Mouse (Mus musculus): ENCODE data around the gene Fam181a. TPM values are rescaled to one million over a fixed set of nuclear protein-coding genes. Genes with fewer than 3 reads are reported as not detected.
A peak's percentile ranks its signal among the peaks of the same experiment; 100 is the strongest.

The Fam181a gene
- total RNA-seq, 2 experiments from 2014 or later, result not detected

- intact Hi-C loops (cut with DNase I), result no loop called here
- DNase-seq, result peak in 1 of 2 experiments; percentile 52
Measured at GRCm38 (mm10) chr12:103313871-103314639, 3.3 kb downstream of the Fam181a start.

DNA sequence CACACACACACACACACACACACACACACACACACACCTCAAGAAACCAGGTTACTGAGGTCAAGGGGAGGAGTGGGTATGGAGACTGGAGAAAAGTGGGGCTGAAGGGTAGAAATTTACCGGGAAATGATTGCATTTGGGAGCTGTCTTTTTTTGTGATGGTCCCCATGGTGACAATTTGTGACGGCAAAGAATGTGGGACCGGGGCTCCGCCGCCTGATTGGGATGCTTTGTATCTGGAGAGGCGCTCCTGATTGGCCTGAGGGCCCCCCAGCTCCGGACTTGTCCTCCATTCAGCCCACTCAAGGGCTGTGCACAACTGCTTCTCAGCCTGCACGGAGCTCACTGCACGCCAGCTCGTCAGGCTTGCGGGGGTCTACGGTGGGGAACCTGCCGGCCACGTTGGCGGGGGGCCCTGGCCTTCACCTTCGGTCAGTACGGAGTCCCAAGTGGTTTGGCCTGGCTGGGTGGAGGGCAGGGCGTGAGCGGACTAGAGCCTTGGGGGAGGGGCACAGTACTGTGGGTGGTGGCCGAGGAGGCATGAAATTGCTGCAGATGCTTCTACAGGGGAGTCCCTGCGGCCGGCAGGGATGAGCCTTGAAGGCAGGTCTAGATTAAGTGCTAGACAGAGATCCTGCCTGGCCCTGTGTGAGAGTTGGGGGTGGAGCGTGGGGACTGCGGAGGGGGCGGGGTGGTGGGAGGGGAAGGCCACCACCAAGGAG lies 4.0 kb downstream of the Fam181a start:
- intact Hi-C loops (cut with DNase I), result no loop called here
- DNase-seq, result no peak

DNA sequence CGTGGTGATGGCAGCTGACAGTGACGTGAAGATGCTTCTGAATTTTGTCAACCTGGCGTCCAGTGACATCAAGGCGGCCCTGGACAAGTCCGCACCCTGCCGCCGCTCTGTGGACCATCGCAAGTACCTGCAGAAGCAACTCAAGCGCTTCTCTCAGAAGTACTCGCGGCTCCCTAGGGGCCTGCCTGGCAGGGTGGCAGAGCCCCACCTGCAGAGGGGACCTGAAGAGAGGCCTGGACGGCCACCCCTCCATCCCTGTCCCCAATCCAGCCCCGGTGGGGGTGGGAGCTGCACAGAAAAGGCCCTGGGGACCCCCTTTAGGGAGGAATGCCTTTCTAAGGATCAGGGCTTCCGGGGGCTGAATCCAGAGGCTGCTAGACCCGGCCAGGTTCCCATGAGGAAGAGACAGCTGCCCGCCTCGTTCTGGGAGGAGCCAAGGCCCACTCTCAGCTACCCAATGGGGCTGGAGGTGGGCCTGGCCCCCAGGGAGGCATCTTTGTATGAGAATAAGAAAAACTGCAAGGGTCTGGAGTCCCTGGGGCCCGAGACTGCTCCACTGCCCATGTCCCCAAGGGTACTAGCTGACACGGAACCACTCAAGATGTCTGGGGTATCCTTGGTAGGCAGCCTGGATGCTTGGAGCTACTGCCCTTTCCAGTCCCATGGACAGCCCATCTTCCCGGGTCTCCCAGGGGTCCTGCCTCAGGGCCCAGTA lies 5.2 kb downstream of the Fam181a start:
- intact Hi-C loops (cut with DNase I), result no loop called here
- no peak for DNase-seq

DNA sequence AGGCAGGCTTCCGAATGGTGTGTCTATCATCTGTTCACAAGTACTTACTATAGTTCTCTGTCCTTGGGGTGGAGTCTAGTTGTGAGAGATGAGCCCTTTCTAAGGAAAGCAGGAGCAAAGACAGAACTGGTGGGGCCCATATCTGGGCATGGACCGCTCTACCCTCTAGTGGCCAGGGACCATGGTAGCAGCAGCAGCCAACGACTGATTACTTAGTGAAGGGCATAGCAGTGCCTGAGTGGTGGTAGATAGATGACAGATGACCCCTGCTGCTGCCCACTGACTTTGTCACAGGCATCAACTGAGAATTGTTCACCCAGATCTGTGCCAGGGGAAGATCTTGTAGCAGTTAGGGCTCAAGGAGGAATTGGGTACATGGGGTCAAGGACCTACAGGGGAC lies 12.0 kb downstream of the Fam181a start:
- DNase-seq, result no peak
- intact Hi-C loops (cut with DNase I), result no loop called here

DNA sequence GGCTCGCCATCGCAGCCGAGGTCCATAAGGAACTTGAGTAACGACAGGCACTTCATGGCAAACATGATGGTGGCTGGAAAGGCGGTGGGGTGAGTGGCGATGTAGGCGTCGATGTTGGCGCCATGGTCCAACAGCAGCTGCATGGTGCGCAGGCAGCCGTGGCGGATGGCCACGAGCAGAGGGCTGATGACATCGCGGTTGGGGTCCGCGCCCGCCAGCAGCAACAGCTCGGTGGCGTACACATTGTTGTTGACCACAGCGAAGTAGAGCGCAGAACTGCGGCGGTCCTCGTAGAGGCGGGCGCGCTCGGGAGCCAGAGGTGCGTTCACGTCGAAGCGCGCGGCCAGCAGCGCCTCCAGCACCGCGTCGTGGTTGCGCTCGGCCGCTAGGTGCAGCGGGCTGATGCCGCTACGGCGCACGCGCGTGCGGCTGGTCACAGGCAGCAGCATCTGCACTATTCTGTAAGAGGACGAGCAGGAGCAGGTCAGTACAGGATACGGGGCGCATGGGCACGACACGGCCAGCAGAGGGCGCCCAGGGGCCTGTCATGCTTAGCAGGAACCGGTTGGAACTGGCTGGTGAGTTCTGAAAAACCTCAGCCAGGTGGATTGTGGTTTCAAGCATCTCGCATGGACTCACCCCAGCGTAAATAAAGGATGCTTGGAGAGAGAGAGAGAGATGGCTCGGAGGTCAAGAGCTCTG lies 14.5 kb downstream of the Fam181a start:
- DNase-seq, result peak; percentile 87 to 91
- intact Hi-C loops (cut with DNase I), result loop anchor here (1.0 kb wide), 2 partner anchors 24 to 42 kb away; no protein-coding TSS in a partner anchor

DNA sequence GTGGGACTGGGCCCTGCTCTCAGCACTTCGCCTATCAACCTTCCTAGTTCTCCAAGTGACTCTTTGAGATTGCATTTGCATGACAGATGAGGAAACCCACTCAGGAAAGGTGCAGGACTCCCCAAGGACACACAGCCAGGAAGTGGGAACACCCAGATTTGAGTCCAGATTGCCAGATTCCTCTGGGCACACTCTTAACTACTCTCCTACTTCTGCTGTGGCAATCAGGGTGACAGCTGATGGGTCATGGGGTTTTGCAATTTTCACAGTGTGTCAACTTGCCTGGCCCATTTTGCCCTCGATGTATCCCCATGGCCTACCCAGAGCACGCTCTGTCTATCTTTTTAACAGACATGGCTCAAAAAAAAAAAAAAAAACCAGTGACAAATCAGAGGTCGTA lies 15.8 kb downstream of the Fam181a start:
- intact Hi-C loops (cut with DNase I), result no loop called here
- no peak for DNase-seq

DNA sequence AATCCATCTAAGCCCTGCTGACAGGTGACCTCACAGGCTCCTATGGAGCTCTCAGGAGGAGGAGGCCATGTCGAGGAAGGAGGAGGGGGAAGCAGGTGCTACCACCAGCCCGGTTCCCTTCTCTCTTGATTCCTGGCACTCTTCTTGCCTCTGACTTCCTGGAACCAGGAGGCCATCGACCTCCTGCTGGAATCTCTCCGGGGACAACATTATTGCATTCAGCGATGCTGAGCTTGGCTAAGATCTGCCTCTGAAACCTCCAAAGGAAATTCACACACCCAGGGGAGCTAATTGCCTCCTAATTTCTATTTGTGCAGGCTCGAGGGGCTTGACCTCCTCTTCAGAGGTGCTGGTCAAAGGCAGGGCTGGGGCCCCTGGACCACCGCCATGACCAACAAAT lies 16.3 kb downstream of the Fam181a start:
- DNase-seq, result no peak
- intact Hi-C loops (cut with DNase I), result no loop called here

DNA sequence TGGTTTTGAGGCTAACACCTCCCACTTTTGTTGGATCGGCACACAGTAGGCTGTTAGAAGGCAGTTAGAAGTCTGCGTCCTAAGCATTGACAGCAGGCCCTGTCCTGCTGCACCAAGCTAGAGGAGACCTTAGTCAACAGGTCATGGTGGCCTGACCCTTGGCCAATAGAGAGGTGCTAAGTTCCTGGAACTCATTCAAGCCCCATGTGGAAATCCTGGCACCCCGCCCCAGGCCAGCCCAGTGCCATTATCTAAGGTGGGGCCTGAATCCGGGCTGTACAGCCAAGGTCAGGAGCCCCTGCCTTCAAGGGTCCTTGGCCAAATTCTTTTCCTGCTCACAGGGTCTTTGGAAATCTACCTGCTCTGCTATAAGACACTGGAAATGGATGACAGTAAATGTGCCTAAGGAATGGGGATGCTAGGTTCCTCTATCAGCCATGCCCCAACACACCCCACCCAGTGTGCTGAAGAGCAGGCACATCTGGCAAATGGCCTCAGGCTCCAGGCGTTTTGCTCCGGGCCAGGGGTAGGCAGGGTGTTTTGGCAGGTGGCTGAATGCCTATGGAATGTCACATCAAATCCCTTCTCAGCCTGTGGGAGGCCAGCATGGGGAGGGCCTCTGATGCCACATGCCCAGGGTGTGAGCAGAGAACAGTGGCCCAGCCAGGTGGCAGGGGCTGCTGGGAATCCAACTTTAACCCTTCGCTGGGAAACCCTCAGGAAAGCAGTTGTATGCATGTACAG lies 17.8 kb downstream of the Fam181a start:
- intact Hi-C loops (cut with DNase I), result no loop called here
- peak; percentile 55 to 64 for DNase-seq

DNA sequence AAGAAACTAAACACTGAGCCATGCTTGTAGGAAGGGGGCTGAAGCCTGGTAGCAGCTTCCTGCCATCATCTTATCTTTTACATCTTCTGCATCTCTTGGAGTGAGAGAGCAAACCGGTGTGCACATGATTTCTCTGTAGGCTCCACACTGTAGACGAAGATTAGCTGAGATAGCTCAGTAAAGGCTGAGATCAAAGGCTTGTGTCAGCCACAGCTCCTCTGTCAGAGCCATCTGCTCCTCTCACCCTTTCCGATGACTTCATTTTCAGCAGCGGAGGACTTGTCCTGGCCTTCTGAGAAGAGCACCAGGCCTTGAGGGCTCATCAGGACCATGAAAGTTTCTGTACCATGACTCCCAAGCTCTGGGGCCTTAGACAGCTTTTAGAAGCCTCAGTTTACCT lies 20.7 kb downstream of the Fam181a start:
- DNase-seq, result no peak
- intact Hi-C loops (cut with DNase I), result no loop called here

- DNase-seq, result no peak
- intact Hi-C loops (cut with DNase I), result no loop called here
Measured at GRCm38 (mm10) chr12:103332879-103333278, 22.1 kb downstream of the Fam181a start.

DNA sequence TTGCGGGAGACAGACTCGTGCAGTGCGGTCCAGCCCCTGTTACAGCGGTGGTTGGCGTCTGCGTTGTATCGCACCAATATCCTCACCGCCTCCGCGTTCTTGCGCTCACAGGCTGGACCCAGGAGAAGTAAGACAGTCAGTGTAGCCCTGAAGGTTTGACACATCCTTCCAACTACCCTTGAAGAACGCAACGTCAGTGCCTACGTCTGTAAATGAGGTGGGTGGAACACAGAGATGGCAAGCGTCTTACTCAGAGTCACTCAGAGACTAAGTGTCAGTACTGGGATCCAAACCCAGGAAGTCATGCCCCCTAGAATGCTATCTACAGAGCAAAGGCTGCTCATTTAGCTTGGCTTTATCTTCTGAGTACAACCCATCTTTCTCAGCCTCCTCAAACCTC lies 22.7 kb downstream of the Fam181a start:
- intact Hi-C loops (cut with DNase I), result no loop called here
- DNase-seq, result no peak

DNA sequence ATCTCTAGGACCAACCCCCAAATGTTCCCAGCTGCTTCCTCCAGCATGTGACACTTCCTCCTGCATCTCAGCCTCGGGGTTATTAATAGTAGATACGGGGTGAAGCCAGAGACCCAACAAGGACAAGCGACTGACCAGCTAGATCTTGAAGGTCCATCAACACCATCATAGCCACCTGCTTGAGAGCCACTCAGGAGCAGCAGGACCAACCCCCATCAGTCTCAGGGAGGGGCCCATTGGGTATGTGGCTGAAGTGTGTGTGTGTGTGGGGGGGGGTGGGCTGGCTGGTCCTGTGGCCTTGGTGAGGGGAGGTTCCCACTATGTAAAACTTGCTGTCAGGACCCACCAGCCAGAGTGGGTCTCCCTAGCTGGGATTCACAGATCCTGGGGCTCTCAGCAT lies 26.0 kb downstream of the Fam181a start:
- intact Hi-C loops (cut with DNase I), result no loop called here
- peak in 1 of 2 experiments; percentile 48 for DNase-seq

DNA sequence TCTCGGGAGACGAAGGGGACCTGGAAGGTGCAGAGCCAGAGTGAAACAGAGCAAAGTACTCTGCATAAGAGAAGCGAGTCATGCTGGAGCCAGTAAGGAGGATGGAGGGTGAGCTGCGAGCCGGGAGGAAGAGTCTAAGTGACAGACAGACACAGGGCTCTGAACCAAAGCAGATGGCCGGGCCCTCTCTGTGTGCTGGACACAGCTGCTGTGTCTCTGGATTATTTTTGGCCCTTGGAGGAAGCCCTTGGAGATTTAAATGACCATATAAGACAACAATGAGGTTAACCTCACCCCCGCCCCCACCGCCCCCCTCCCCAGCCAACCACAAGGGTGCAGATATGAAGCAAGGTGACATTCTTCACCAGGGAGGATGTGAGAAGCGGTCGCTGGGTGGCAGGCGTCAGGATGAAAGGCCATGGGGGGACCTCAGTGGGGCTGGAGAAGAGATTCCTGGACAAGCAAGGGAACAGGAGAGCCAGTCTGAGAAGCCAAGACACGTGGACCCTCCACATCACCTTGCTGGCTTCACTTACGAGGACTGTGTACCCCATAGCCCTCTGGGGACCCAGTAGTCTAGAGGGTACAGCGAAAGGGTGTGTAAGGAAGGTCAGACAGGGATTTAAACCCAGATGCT lies 27.5 kb downstream of the Fam181a start:
- intact Hi-C loops (cut with DNase I), result no loop called here
- DNase-seq, result peak; percentile 48 to 63

- intact Hi-C loops (cut with DNase I), result no loop called here
- no peak for DNase-seq
Measured at GRCm38 (mm10) chr12:103341212-103341611, 30.4 kb downstream of the Fam181a start.

DNA sequence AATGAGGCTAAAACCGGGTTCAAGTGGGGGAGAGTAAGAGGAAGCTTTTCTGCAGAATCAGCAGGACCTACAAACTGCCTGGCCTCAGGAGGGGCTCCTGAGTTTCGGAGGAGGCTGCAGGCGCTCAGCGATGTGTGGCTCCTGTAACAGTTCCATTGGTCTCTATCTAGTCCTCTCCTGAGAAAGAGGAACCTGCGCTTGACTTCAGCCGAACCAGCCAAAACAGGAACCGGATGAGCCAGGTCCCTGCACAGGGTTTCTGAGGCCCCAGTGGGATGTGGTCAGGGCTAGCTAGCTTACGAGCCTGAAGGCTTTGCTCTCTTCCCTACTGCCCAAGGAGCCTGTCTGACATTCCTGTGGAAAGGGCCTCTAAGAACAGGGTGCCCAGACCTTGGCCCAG lies 32.7 kb downstream of the Fam181a start:
- intact Hi-C loops (cut with DNase I), result no loop called here
- DNase-seq, result no peak

GRCm38 (mm10) chr12:103344934-103345333 lies 34.2 kb downstream of the Fam181a start:
- intact Hi-C loops (cut with DNase I), result no loop called here
- DNase-seq, result no peak

DNA sequence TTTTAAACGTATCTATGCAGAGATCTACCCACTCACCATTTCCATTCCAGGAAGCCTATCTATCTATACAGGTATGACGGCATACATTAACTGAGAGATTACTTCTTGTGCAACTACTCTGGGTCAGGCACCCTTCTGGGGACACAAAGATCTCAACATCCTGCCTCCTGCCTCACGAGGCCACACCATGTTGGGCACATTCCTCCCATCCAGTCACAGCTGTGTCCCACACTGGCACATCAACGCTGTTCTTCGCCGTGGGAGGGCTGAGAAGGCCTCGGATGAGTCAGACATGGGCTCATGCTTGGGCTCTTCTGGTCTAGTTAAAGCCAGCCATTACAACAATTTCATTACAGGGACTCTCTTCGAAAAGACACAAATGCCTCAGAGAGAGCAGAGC lies 36.2 kb downstream of the Fam181a start:
- DNase-seq, result no peak

GRCm38 (mm10) chr12:103347406-103347805 lies 36.6 kb downstream of the Fam181a start:
- intact Hi-C loops (cut with DNase I), result no loop called here
- DNase-seq, result no peak

More for the DNA sequence above, 36.2 kb downstream of the Fam181a start:
- intact Hi-C loops (cut with DNase I), result no loop called here

GRCm38 (mm10) chr12:103348506-103348905 lies 37.7 kb downstream of the Fam181a start:
- DNase-seq, result peak; percentile 82 to 90
- intact Hi-C loops (cut with DNase I), result loop anchor here (2.0 kb wide), 1 partner anchor 20 kb away; no protein-coding TSS in a partner anchor
